ENCODE assay signal across 8 mouse cellular contexts in genomic region chr12:111809762-111810161, GRCm38 (mm10). TPM values are rescaled to one million over a fixed set of nuclear protein-coding genes. Genes with fewer than 3 reads are reported as not detected.
A peak's percentile ranks its signal among the peaks of the same experiment; 100 is the strongest.
DNase-seq lines count a peak whose midpoint lies in the region; ATAC-seq and TF ChIP-seq lines count a peak whose summit lies in the region.

No protein-coding gene starts in this region.

- H3K36me3 ChIP-seq in hindbrain, embryonic 15.5 days = peaks cover 9% of the 10 kb centered on the region
- H3K36me3 ChIP-seq in megakaryocyte, embryonic 14.5 days (replicated peaks; ENCODE audit: low read length) = peaks cover 62% of the 10 kb centered on the region

- peak; percentile 90 for DNase-seq in adipocyte (ENCODE audit: low spot score)
- peak; percentile 93 for DNase-seq in gastrocnemius, adult 2 months
- DNase-seq in left cerebral cortex, adult 2 months (ENCODE audit: extremely low spot score in 1 of 2, low spot score in 2 of 2) = peak; percentile 57 to 67
- peak; percentile 53 to 59 for DNase-seq in right cerebral cortex, adult 2 months (ENCODE audit: low spot score in 2 of 2)
- DNase-seq in urinary bladder, postnatal 25 days (ENCODE audit: low spot score) = peak; percentile 57

- H3K4me3 ChIP-seq in gastrocnemius, adult 2 months = no peak overlapping the region
- H3K4me3 ChIP-seq in hindbrain, embryonic 15.5 days = no peak overlapping the region
- peak overlapping the region; percentile 31; the same call in 1 of the 2 replicates for H3K4me3 ChIP-seq in left cerebral cortex, adult 2 months
- peak overlapping the region; percentile 72 for H3K4me3 ChIP-seq in megakaryocyte, embryonic 14.5 days (replicated peaks)

- 2% methylated on average over 9 of the region's 9 CpGs for WGBS in hindbrain, embryonic 15.5 days

- H3K27me3 ChIP-seq in hindbrain, embryonic 15.5 days = no peaks in the 10 kb centered on the region
- H3K27me3 ChIP-seq in megakaryocyte, embryonic 14.5 days (replicated peaks) = no peaks in the 10 kb centered on the region

- peak; percentile 45 for TF ChIP-seq CTCF in gastrocnemius, adult 2 months (IDR thresholded peaks at IDR 0.05)
- TF ChIP-seq CTCF in left cerebral cortex, adult 2 months (IDR thresholded peaks at IDR 0.05) = peak; percentile 32

- no peaks in the 10 kb centered on the region for H3K9me3 ChIP-seq in hindbrain, embryonic 15.5 days
- H3K9me3 ChIP-seq in megakaryocyte, embryonic 14.5 days = no peaks in the 10 kb centered on the region

- peak overlapping the region; percentile 31 for H3K4me2 ChIP-seq in hindbrain, embryonic 15.5 days

- H3K9ac ChIP-seq in hindbrain, embryonic 15.5 days = 0 out of 2 replicates have a peak overlapping the region, but pooled peaks have one; percentile 1

- H3K4me1 ChIP-seq in hindbrain, embryonic 15.5 days (replicated peaks) = peaks cover 29% of the 10 kb centered on the region
- H3K4me1 ChIP-seq in megakaryocyte, embryonic 14.5 days = peaks cover 65% of the 10 kb centered on the region

- peak; percentile 51 for ATAC-seq in common myeloid progenitor, adult 5-6 weeks (replicated peaks; ENCODE audit: low read depth, poor library complexity, severe bottlenecking)
- 0 out of 2 replicates have a peak, but pooled peaks have one; percentile 5 for ATAC-seq in hindbrain, embryonic 15.5 days (ENCODE audit: low FRiP score, low read depth)

- peak overlapping the region; percentile 75 for H3K27ac ChIP-seq in gastrocnemius, adult 2 months
- peak overlapping the region; percentile 47 for H3K27ac ChIP-seq in hindbrain, embryonic 15.5 days (replicated peaks)
- H3K27ac ChIP-seq in left cerebral cortex, adult 2 months = peak overlapping the region; percentile 82

- intact Hi-C loops in gastrocnemius, adult 2 months (cut with DNase I) = loop anchor here (10.0 kb wide), 1 partner anchor 1015 kb away; the partner anchor contains the start of gene Cdca4
- intact Hi-C loops in left cerebral cortex, adult 2 months (cut with DNase I) = loop anchor here (5.0 kb wide), 1 partner anchor 142 kb away; no protein-coding TSS in a partner anchor

RNA-seq across cellular contexts. Expression of gene Xrcc3, which starts 3.9 kb away (rescaled TPM):
- 6.6 and 8.4 TPM in 2 replicates for total RNA-seq in common myeloid progenitor, adult 5-6 weeks (2017)
- under 1 TPM in 1 of 2 experiments, not detected in 1; 0.47 TPM for total RNA-seq in gastrocnemius, adult 2 months (2021)
- polyA plus RNA-seq in hindbrain, embryonic 15.5 days (2015; fragmentation: Nextera tagmentation; extraction: Ambion mirVana) = 3.7 TPM in 2 replicates
- 1 to 10 TPM; 3.1 to 3.4 TPM for total RNA-seq in left cerebral cortex, adult 2 months (2021)
- 2.2 and 3.2 TPM in 2 replicates for polyA plus RNA-seq in megakaryocyte, embryonic 14.5 days (2012; ENCODE audit: insufficient read depth, low replicate concordance)

RNA-seq across cellular contexts. Expression of gene Zfyve21, which starts 4.2 kb away (rescaled TPM):
- total RNA-seq in common myeloid progenitor, adult 5-6 weeks (2017) = 8.4 and 12.3 TPM in 2 replicates
- 10 to 100 TPM; 15.6 to 18.0 TPM for total RNA-seq in gastrocnemius, adult 2 months (2021)
- 43.8 and 46.4 TPM in 2 replicates for polyA plus RNA-seq in hindbrain, embryonic 15.5 days (2015; fragmentation: Nextera tagmentation; extraction: Ambion mirVana)
- 10 to 100 TPM; 20.5 to 21.0 TPM for total RNA-seq in left cerebral cortex, adult 2 months (2021)
- 15.3 and 16.7 TPM in 2 replicates for polyA plus RNA-seq in megakaryocyte, embryonic 14.5 days (2012; ENCODE audit: insufficient read depth, low replicate concordance)

RNA-seq across cellular contexts. Expression of gene Klc1, which starts 51.1 kb away (rescaled TPM):
- total RNA-seq in common myeloid progenitor, adult 5-6 weeks (2017) = 39.2 and 98.8 TPM in 2 replicates
- total RNA-seq in gastrocnemius, adult 2 months (2021) = 10 to 100 TPM; 61.5 to 75.9 TPM
- polyA plus RNA-seq in hindbrain, embryonic 15.5 days (2015; fragmentation: Nextera tagmentation; extraction: Ambion mirVana) = 578 and 629 TPM in 2 replicates
- total RNA-seq in left cerebral cortex, adult 2 months (2021) = 100 to 1,000 TPM; 746 to 823 TPM
- 21.5 and 66.3 TPM in 2 replicates for polyA plus RNA-seq in megakaryocyte, embryonic 14.5 days (2012; ENCODE audit: insufficient read depth, low replicate concordance)

Comparison
In these comparisons a context has a peak if more than half of its experiments do, and no peak if none do; other contexts are left out.
1. H3K4me3 ChIP-seq: peak in left cerebral cortex, adult 2 months (single experiment) and megakaryocyte, embryonic 14.5 days (single experiment); none in gastrocnemius, adult 2 months (single experiment) and hindbrain, embryonic 15.5 days (single experiment).
2. Peak in every context shown above with its lines, with median percentiles within 50 percentile points of each other: DNase-seq and H3K27ac ChIP-seq.